In the genomic region with DNA sequence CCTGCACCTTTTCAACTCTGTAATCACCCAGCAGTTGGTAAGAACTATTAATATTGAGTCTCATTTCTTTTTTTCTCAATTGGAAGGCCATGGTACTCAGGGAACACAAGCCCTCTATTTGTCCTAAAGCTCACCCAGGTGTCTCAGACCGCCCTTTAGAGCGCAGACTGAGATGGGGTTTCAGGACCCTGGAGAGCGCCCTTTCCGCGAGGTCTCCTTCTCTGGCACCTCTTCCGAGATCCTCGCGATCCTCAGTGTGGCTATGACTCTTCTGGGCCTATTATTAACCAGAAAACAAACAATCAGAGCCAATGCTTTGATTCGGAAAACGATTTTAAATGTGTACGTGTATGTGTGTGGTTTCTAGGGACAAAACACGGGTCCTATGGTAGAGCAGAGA, we compare ENCODE assay signal across 10 mouse cellular contexts.
DNase-seq lines count a peak whose midpoint lies in the region; ATAC-seq lines count a peak whose summit lies in the region.
"Had no signal": no experiment of that assay in that cellular context is flagged by ENCODE, and none has a peak within 500 bp of the region (broad histone marks: within the 10 kb centered on the region; RNA-seq: fewer than 3 reads in every experiment).

No protein-coding gene starts in this region.

- peaks cover 39% of the 10 kb centered on the region for H3K9me3 ChIP-seq in liver, embryonic 12.5 days (replicated peaks)
- H3K9me3 ChIP-seq in limb, embryonic 10.5 days (replicated peaks): no peaks in the 10 kb centered on the region
- H3K9me3 ChIP-seq: embryonic facial prominence, embryonic 13.5 days had no signal

- H3K4me3 ChIP-seq in liver, embryonic 12.5 days: no peak overlapping the region
- H3K4me3 ChIP-seq in limb, embryonic 10.5 days: no peak overlapping the region
- H3K4me3 ChIP-seq: embryonic facial prominence, embryonic 13.5 days had no signal

- no peak overlapping the region for H3K27ac ChIP-seq in liver, embryonic 12.5 days
- H3K27ac ChIP-seq in limb, embryonic 10.5 days: no peak overlapping the region
- H3K27ac ChIP-seq: embryonic facial prominence, embryonic 13.5 days had no signal

- H3K36me3 ChIP-seq in liver, embryonic 12.5 days: no peaks in the 10 kb centered on the region
- H3K36me3 ChIP-seq in limb, embryonic 10.5 days: no peaks in the 10 kb centered on the region
- H3K36me3 ChIP-seq: embryonic facial prominence, embryonic 13.5 days had no signal

- 37% methylated on average over 12 of the region's 12 CpGs for WGBS in liver, embryonic 12.5 days (ENCODE audit: insufficient replicate concordance)
- WGBS in limb, embryonic 10.5 days: 44% methylated on average over 12 of the region's 12 CpGs

- no peaks in the 10 kb centered on the region for H3K27me3 ChIP-seq in liver, embryonic 12.5 days (replicated peaks)
- H3K27me3 ChIP-seq in limb, embryonic 10.5 days (ENCODE audit: low read depth, poor library complexity, severe bottlenecking): no peaks in the 10 kb centered on the region
- H3K27me3 ChIP-seq: embryonic facial prominence, embryonic 13.5 days had no signal

- no peak for ATAC-seq in liver, embryonic 12.5 days
- ATAC-seq in megakaryocyte-erythroid progenitor cell, adult 5-6 weeks (replicated peaks; ENCODE audit: low FRiP score, low TSS enrichment, poor library complexity, severe bottlenecking): no peak

- no peak overlapping the region for H3K4me2 ChIP-seq in liver, embryonic 12.5 days
- H3K4me2 ChIP-seq: embryonic facial prominence, embryonic 13.5 days had no signal

- H3K4me1 ChIP-seq in liver, embryonic 12.5 days: no peaks in the 10 kb centered on the region
- H3K4me1 ChIP-seq in limb, embryonic 10.5 days: no peaks in the 10 kb centered on the region
- H3K4me1 ChIP-seq: embryonic facial prominence, embryonic 13.5 days had no signal

- H3K9ac ChIP-seq in liver, embryonic 12.5 days: no peak overlapping the region
- H3K9ac ChIP-seq: embryonic facial prominence, embryonic 13.5 days had no signal

- DNase-seq in gastrocnemius, postnatal 10 days: peak; percentile 8
- no peak for DNase-seq in gastrocnemius, postnatal 4 days (ENCODE audit: low spot score in 2 of 2)
- DNase-seq in liver (peak; percentile 29), R1 (ENCODE audit: low read depth, low spot score) (peak; percentile 62)
- DNase-seq in limb, embryonic 10.5 days (ENCODE audit: low spot score): peak; percentile 78
- DNase-seq in urinary bladder, adult 2 months (ENCODE audit: low spot score): no peak
- DNase-seq: lung, postnatal 14 days had no signal

Comparison
In these comparisons a context has a peak if more than half of its experiments do, and no peak if none do; other contexts are left out.
1. DNase-seq: peak in gastrocnemius, postnatal 10 days (single experiment), liver (single experiment), R1 (single experiment) and limb, embryonic 10.5 days (single experiment); none in gastrocnemius, postnatal 4 days (0 of 2) and urinary bladder, adult 2 months (single experiment).